Mouse (Mus musculus): Measurements from ENCODE around the gene Dpp8. TPM values are rescaled to one million over a fixed set of nuclear protein-coding genes. Genes with fewer than 3 reads are reported as not detected.
A peak's percentile ranks its signal among the peaks of the same experiment; 100 is the strongest.

Dpp8 gene
- polyA plus RNA-seq, 1 experiment from 2014 or later = 37.8 TPM

DNA sequence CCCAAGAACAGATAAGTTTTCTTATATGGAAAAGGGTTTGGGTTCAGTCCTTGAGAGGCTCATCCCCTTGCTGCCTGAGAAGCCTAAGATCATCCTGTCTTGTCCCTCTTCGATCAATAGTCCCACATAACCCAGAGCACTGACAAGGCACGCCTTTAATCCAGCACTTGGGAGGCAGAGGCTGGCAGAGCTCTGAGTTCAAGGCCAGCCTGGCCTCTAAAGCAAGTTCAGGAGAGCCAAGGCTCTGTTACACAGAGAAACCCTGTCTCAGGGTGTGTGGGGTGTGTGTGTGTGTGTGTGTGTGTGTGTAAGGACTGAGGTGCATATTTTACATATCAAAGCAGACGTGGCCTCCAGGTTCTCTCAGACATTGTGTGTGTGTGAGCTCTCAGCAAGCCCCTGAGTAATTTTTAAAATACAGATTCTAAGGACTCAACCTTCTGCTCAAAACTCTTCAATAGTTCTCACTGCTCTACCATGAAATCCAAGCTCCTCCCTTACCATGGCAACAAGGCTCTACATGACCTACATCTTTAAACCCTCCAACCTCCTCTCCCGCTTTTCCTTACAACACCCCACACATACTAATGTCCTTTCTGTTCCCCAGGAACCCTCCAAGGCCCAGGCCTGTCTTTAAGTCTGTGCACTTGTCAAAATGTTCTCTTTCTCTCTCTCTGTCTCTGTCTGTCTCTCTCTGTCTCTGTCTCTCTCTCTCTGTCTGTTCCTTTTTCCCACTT, 15.8 kb upstream of the Dpp8 start:
- Histone ChIP-seq H3K4me3 (no peak overlapping the region), H3K27ac (replicated peaks) (no peak overlapping the region), H3K9me3 (no peaks in the 10 kb centered on the region), H3K36me3 (replicated peaks) (peaks cover 7% of the 10 kb centered on the region; the same call in 1 of the 2 replicates), H3K27me3 (replicated peaks; ENCODE audit: low read depth, poor library complexity, severe bottlenecking) (no peaks in the 10 kb centered on the region), H3K4me1 (peaks cover 39% of the 10 kb centered on the region)
- DNase-seq (ENCODE audit: low spot score) = no peak
- WGBS = 85% methylated on average over 4 of the region's 4 CpGs

GRCm38 (mm10) chr9:65016978-65017827, 15.0 kb upstream of the Dpp8 start:
- Histone ChIP-seq H3K9me3 (no peaks in the 10 kb centered on the region), H3K27me3 (replicated peaks; ENCODE audit: low read depth, poor library complexity, severe bottlenecking) (no peaks in the 10 kb centered on the region), H3K4me1 (peaks cover 45% of the 10 kb centered on the region), H3K4me3 (no peak overlapping the region), H3K36me3 (replicated peaks) (peaks cover 7% of the 10 kb centered on the region; the same call in 1 of the 2 replicates), H3K27ac (replicated peaks) (no peak overlapping the region)
- WGBS = 91% methylated on average over 16 of the region's 16 CpGs
- DNase-seq (ENCODE audit: low spot score) = no peak

DNA sequence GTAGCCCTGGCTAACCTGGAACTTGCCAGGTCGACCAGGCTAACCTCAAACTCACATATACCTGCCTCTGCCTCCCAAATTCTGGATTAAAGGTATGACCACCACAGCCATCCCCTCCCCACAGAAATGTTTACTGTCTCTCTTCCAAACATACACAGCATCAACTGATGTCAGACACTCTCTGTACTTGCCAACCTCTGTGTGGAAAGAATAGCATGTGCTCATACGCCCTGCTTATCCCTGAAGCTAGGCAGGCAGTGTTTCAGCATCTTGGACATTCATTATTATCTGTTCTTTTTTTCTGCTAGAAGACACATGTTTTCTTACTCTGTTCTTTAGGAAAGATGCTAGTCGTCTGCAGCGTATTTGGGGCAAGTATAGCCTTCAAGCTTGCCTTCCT, 14.3 kb upstream of the Dpp8 start:
- WGBS = 91% methylated on average over 4 of the region's 4 CpGs
- H3K9me3 ChIP-seq = no peaks in the 10 kb centered on the region
- no peak for DNase-seq (ENCODE audit: low spot score)
- peaks cover 48% of the 10 kb centered on the region for H3K4me1 ChIP-seq
- peaks cover 5% of the 10 kb centered on the region for H3K27me3 ChIP-seq (replicated peaks; ENCODE audit: low read depth, poor library complexity, severe bottlenecking)
- H3K4me3 ChIP-seq = no peak overlapping the region
- H3K36me3 ChIP-seq (replicated peaks) = peaks cover 7% of the 10 kb centered on the region; the same call in 1 of the 2 replicates
- H3K27ac ChIP-seq (replicated peaks) = no peak overlapping the region

- Histone ChIP-seq H3K4me3 (0 out of 2 replicates have a peak overlapping the region, but pooled peaks have one; percentile 6), H3K27ac (replicated peaks) (no peak overlapping the region), H3K4me1 (peaks cover 48% of the 10 kb centered on the region), H3K36me3 (replicated peaks) (peaks cover 7% of the 10 kb centered on the region; the same call in 1 of the 2 replicates), H3K27me3 (replicated peaks; ENCODE audit: low read depth, poor library complexity, severe bottlenecking) (peaks cover 8% of the 10 kb centered on the region), H3K9me3 (no peaks in the 10 kb centered on the region)
- DNase-seq (ENCODE audit: low spot score) = no peak
- WGBS = 86% methylated on average over 3 of the region's 3 CpGs
Observed at GRCm38 (mm10) chr9:65018588-65019121, 13.6 kb upstream of the Dpp8 start.

GRCm38 (mm10) chr9:65019146-65019545, 13.1 kb upstream of the Dpp8 start:
- Histone ChIP-seq H3K27ac (replicated peaks) (no peak overlapping the region), H3K36me3 (replicated peaks) (peaks cover 7% of the 10 kb centered on the region; the same call in 1 of the 2 replicates), H3K27me3 (replicated peaks; ENCODE audit: low read depth, poor library complexity, severe bottlenecking) (peaks cover 8% of the 10 kb centered on the region), H3K9me3 (no peaks in the 10 kb centered on the region), H3K4me1 (peaks cover 48% of the 10 kb centered on the region), H3K4me3 (0 out of 2 replicates have a peak overlapping the region, but pooled peaks have one; percentile 6)
- WGBS = 69% methylated on average over 3 of the region's 3 CpGs
- no peak for DNase-seq (ENCODE audit: low spot score)

DNA sequence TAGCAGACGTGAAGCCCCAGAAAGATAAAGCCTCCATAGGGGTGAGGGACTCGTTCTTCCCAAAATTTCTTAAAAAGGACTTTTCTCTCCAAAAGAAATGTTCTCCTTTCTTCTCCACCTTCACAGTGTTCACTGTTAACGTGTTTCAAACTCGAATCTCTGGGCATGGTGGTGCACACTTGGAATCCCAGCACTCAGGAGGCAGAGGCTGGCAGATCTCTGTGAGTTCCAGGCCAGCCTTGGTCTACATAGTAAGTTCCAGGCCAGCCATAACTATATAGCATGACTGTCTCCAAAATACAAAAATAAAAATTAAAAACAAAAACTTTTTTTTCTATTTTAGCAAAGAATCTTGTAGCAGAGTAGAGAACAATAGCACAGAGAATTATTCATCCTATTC, 12.1 kb upstream of the Dpp8 start:
- no peak overlapping the region for H3K27ac ChIP-seq (replicated peaks)
- peaks cover 48% of the 10 kb centered on the region for H3K4me1 ChIP-seq
- no peak for DNase-seq (ENCODE audit: low spot score)
- H3K4me3 ChIP-seq = peak overlapping the region; percentile 97
- peaks cover 4% of the 10 kb centered on the region; the same call in 1 of the 2 replicates for H3K36me3 ChIP-seq (replicated peaks)
- H3K27me3 ChIP-seq (replicated peaks; ENCODE audit: low read depth, poor library complexity, severe bottlenecking) = peaks cover 8% of the 10 kb centered on the region
- no peaks in the 10 kb centered on the region for H3K9me3 ChIP-seq
- WGBS = 87% methylated on average over 4 of the region's 4 CpGs

- Histone ChIP-seq H3K4me1 (peaks cover 46% of the 10 kb centered on the region), H3K27ac (replicated peaks) (peak within 1 kb of the TSS; percentile 94), H3K27me3 (replicated peaks; ENCODE audit: low read depth, poor library complexity, severe bottlenecking) (peaks cover 8% of the 10 kb centered on the region), H3K36me3 (replicated peaks) (no peaks in the 10 kb centered on the region), H3K4me3 (peak within 1 kb of the TSS; percentile 97), H3K9me3 (no peaks in the 10 kb centered on the region)
- under 1% methylated on average over 81 of the region's 81 CpGs for WGBS
- peak; percentile 96 for DNase-seq (ENCODE audit: low spot score)
Observed at GRCm38 (mm10) chr9:65020991-65021886, 11.0 kb upstream of the Dpp8 start, which contains the start of gene Hacd3. TSS of gene Hacd3 (minus strand) at chr9:65021693.

GRCm38 (mm10) chr9:65021887-65022579, 10.2 kb upstream of the Dpp8 start:
- H3K36me3 ChIP-seq (replicated peaks) = no peaks in the 10 kb centered on the region
- H3K27me3 ChIP-seq (replicated peaks; ENCODE audit: low read depth, poor library complexity, severe bottlenecking) = peaks cover 8% of the 10 kb centered on the region
- no peaks in the 10 kb centered on the region for H3K9me3 ChIP-seq
- peak overlapping the region; percentile 94 for H3K27ac ChIP-seq (replicated peaks)
- peaks cover 40% of the 10 kb centered on the region for H3K4me1 ChIP-seq
- no peak for DNase-seq (ENCODE audit: low spot score)
- 23% methylated on average over 9 of the region's 9 CpGs for WGBS
- peak overlapping the region; percentile 97 for H3K4me3 ChIP-seq

- Histone ChIP-seq H3K4me3 (peak overlapping the region; percentile 97; the same call in 1 of the 2 replicates), H3K9me3 (no peaks in the 10 kb centered on the region), H3K4me1 (peaks cover 38% of the 10 kb centered on the region), H3K27me3 (replicated peaks; ENCODE audit: low read depth, poor library complexity, severe bottlenecking) (peaks cover 8% of the 10 kb centered on the region), H3K27ac (replicated peaks) (no peak overlapping the region; the same call in 1 of the 2 replicates), H3K36me3 (replicated peaks) (no peaks in the 10 kb centered on the region)
- DNase-seq (ENCODE audit: low spot score) = no peak
- WGBS = 90% methylated on average over 4 of the region's 4 CpGs
Observed at GRCm38 (mm10) chr9:65022580-65023135, 9.6 kb upstream of the Dpp8 start.

- Histone ChIP-seq H3K4me1 (peaks cover 34% of the 10 kb centered on the region), H3K27me3 (replicated peaks; ENCODE audit: low read depth, poor library complexity, severe bottlenecking) (peaks cover 8% of the 10 kb centered on the region), H3K4me3 (no peak overlapping the region), H3K36me3 (replicated peaks) (no peaks in the 10 kb centered on the region), H3K27ac (replicated peaks) (no peak overlapping the region), H3K9me3 (no peaks in the 10 kb centered on the region)
- no peak for DNase-seq (ENCODE audit: low spot score)
- 94% methylated on average over 3 of the region's 3 CpGs for WGBS
Observed at GRCm38 (mm10) chr9:65023447-65023846, 8.8 kb upstream of the Dpp8 start.

DNA sequence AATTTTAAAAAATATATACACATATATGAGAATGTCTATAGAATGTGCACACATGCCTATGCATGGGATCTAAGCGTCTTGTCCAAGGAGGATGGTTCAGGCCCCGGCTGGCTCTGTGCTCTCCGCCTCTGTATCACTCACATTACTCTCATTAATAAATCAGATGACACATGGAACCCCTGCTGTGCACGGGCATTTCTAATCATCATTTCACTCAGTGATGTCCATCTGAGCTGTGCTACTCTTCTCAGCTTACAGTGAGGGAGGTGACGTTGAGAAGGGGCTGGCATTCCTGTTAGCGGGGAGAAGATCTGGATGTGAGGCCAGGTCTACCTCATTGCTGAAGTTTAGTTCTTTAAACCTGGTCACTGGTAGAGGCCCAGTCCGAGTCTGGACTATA, 5.0 kb upstream of the Dpp8 start:
- H3K4me1 ChIP-seq = peaks cover 11% of the 10 kb centered on the region
- H3K4me3 ChIP-seq = no peak overlapping the region
- 83% methylated on average over 7 of the region's 7 CpGs for WGBS

More for the DNA sequence above, 5.0 kb upstream of the Dpp8 start:
- Histone ChIP-seq H3K27me3 (replicated peaks; ENCODE audit: low read depth, poor library complexity, severe bottlenecking) (peaks cover 8% of the 10 kb centered on the region), H3K27ac (replicated peaks) (no peak overlapping the region), H3K9me3 (no peaks in the 10 kb centered on the region), H3K36me3 (replicated peaks) (no peaks in the 10 kb centered on the region)
- no peak for DNase-seq (ENCODE audit: low spot score)

Data from embryonic facial prominence, embryonic 10.5 days (tissue).